Mouse (Mus musculus) kidney, adult 2 months (tissue): Measurements from ENCODE around the gene Acot6.

Experiments
- CTCF ChIP-seq: fragments of 200-500 bp; conservative IDR thresholded peaks from 2 replicates; pipeline ENCODE4 v1.5.1; 2011; ENCODE audit warnings: low read depth, mild to moderate bottlenecking, control low read depth, low read length, moderate library complexity, mixed read lengths; ENCODE audit not compliant: insufficient read depth, insufficient read length
- POLR2A ChIP-seq: fragments of 200-500 bp; IDR thresholded peaks from one replicate; pipeline ENCODE4 v1.6.1; 2011; ENCODE audit warnings: low read depth, low read length, control low read depth

DNA sequence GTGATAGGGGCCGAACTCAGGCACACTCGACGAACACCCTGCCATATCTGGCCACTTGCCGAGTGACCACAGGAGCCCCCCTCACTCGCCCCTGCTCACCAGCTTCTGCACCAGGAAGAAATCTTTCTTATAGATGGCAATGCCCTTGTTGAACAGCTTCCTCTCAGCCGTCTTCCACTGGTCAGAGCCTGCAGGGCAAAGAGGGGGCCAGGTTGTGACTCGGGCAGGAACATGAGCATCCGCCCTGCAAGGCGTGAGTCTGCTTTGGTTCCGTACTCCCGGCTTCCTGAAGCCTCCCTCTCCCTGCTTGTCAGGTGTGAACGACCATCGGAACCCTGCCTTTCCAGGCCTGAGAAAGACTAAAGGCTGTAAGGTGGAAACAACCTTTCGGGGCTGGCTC, 57.7 kb downstream of the Acot6 start:
- TF ChIP-seq CTCF (no peak), POLR2A (no peak)
